Mouse (Mus musculus): ENCODE measurements at regions not wholly inside any gene's neighbourhood (a gene's known extent, or its start where the extent isn't known, plus 50 kb on each side); places are given as distances from the start of the nearest gene placed in this dataset.

DNA sequence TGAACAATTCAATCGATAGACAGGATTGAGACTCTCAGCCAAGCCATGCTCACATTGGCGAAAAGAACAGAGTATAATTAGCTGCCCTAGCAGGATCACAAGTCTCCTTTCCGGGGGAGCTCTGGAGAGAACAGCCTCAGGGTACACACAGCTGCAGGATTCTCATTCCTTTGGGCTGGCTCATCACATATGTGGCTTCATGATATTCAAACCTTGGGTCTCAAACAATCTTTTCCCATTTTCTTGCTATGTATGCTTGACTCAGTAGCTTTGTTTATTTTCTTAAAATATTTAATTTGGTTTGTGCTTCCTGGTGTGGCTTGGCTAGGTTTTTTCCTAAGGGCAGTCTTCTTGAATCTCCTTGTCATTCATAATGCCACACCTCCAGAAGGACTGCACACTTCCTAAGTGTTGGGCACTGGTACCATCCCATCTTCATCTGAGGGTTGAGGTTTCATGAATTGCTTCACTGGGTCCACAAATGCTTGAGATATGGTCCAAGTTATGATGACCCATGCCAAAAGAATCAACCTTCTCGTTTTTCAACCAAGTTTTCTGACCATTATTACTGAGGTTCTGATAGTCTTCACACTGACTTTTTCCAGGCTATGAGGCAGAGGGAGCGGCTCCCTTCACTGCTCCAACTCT is 269.4 kb downstream of the Osr1 start:
- no peak for DNase-seq (ENCODE audit: extremely low spot score in 1 of 2, low spot score in 2 of 2)
- intact Hi-C loops (cut with DNase I) = no loop called here

DNA sequence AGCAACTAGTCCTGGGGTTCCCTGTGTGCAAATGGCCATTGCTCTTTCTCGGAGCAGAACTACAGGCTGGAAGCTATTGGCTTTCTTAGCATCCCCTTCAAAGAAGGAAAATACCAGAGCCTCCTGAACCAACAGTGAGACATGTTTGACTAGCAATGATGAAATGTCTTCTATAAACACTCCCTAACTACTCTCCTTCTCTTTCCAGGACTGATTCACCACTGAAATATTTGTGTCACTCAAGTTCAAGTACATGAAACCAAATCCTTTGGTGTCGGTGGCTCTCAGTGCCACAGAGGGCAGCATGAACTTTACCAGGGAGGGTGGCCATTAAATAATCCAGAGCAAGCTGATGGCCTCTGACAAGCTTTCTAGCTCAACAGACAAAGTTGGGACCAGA is 270.0 kb downstream of the Osr1 start:
- DNase-seq (ENCODE audit: extremely low spot score in 1 of 2, low spot score in 2 of 2) = no peak
- intact Hi-C loops (cut with DNase I) = no loop called here

DNA sequence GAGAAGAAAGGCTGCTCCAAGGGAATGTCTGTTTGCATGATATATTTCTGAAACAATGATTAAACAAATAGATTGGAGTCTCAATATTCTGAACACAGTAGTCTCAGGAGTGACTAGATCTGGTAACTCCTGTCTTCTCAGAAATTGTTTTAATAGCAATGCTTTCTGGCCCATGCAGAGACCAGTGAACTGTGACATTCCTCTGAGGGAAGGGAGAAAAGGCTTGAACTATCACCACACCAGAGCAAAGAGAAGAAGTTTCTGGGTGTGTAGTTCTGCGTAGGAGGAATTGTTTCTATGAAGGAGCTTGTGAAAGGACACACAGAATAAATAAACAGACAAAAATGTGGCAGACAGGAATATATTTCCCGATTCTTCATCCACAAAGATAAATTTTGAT is 277.1 kb downstream of the Osr1 start:
- no peak for DNase-seq (ENCODE audit: extremely low spot score in 1 of 2, low spot score in 2 of 2)
- intact Hi-C loops (cut with DNase I) = no loop called here

DNA sequence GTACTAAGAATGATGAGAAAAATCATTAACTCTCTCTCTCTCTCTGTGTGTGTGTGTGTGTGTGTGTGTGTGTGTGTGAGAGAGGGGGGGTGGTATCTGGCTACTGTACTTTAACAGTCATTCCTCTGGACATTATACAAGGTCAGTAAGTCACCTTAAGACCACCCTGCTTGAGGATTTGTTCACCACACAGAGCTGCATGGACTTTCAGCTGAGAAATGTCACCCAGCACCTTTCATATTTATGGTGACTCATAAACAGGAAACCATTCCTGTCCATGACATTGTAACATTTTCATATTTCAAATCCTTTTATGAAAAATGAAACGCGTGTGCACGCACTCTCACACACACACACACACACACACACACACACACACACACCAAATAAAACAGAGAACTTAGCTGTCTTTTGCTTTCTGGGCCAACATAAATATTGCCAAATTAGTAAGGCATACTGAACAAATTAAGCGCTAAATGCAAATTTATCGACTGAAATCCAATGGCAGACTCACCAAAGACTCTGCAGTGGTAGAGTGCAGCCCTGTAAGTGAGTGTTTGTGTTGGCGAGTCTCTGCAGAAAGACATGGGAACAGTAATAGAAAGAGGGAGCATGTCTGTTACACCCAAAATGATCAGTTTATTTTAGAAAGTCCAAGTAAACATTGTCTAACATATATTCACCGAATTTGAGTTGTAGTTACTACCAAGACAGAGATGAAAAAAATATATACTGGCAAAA is 277.7 kb downstream of the Osr1 start:
- no peak for DNase-seq (ENCODE audit: extremely low spot score in 1 of 2, low spot score in 2 of 2)
- intact Hi-C loops (cut with DNase I) = no loop called here

DNA sequence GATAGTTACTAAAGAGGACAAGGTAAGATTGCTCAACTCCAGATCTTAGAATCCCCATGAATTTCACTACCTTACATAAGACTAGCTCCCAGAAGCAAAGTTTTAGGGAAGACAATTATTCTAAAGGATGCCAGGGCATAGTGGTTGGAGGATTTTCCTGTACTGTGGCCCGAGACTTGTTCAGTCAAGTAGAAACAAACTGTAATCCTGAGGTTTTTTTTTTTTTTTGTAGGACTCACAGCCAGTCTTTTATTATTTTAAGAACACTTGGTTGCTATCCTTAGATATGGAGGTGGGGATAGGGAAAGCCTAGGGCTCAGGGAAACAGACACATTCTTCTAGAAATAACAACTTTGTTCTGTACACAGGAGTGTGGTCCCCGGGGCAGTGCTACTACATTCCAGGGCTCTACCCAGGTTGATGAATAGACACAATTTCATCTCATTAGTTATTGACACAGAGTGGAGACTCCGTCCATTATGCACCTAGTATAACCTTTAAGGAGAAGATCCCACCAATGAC is 285.6 kb downstream of the Osr1 start:
- intact Hi-C loops (cut with DNase I) = no loop called here
- no peak for DNase-seq (ENCODE audit: extremely low spot score in 1 of 2, low spot score in 2 of 2)

DNA sequence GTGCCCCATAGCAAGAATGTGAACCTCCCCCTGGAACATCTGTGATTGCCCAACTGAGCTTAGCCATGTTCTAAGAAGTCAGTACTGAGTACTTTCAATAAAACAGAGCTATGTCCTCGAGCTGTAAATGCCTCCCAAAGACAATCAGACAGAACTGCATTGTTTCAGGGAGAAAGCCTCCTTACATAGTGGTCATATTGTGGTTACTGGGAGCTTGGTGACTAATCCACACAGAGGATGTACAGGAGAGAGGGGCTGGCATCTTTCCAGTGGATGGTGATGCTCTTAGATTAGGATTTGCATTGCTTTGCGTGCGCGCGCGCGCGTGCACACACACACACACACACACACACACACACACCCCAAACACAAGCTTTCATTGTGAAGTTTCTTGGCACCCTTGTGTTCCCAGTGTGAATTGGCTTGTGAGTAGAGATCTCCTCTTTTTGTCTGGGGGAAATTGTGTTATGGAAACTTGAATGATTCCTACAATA is 286.3 kb downstream of the Osr1 start:
- no peak for DNase-seq (ENCODE audit: extremely low spot score in 1 of 2, low spot score in 2 of 2)
- intact Hi-C loops (cut with DNase I) = no loop called here

DNA sequence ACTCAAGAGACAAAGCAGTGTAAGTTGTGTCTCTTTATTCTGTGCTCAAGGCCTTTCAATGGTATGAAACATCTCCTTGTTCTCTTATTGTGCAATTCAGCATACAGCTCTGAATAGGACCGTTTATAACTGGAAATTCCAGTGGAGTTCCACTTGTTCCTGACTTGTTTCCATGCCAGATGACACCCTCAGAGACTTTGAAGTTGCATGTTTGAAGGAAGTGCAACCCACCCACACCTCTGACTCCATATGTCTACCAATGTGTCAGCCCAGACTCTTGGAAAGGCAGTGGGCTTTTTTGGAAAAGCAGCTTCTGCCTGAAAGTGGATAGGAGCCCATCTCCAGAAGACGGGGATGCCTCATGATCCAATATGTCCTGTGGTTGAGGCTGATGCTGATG is 288.1 kb downstream of the Osr1 start:
- intact Hi-C loops (cut with DNase I) = no loop called here

DNA sequence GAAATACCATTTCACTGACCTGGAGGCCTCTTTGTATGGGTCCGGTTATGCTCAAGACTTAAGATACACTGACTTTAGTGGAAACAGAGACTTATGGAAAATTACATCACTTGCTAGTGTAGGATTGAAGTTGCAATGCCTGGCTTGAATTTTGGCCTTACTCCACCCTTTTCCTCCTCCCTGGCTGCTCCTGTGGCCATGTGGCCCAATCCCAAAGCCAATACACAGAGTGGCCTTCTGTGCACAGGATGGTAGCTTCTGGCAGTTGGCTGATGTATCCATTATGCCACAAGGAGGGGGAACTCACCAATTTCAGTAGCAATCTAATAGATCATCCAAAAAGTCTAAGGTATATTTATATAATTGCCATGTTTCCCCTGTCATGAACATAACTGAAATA is 292.4 kb downstream of the Osr1 start:
- DNase-seq (ENCODE audit: extremely low spot score in 1 of 2, low spot score in 2 of 2) = no peak
- intact Hi-C loops (cut with DNase I) = no loop called here

More for the DNA sequence above, 288.1 kb downstream of the Osr1 start:
- peak in 1 of 2 experiments; percentile 23 for DNase-seq (ENCODE audit: extremely low spot score in 1 of 2, low spot score in 2 of 2)

DNA sequence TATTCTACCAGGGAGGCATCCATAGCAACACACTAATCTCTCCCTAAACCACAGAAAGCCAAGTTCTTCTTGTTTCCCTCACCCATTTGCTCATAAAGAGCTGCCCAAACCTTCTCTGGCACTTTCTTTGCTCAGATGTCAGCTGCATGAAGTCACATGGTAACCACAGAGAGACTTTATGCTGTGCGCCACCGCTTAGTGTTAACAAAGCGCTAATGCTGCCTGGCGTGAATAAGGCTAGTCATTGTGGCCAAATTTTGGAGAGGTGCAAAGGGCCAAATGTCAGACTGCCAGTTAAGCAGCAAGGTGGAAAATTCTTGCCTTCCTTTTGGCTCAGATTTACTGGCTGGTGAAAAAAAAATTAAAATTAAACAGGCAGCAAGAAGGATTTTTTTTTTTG is 302.3 kb downstream of the Osr1 start:
- intact Hi-C loops (cut with DNase I) = no loop called here
- DNase-seq (ENCODE audit: extremely low spot score in 1 of 2, low spot score in 2 of 2) = peak in 1 of 2 experiments; percentile 14

DNA sequence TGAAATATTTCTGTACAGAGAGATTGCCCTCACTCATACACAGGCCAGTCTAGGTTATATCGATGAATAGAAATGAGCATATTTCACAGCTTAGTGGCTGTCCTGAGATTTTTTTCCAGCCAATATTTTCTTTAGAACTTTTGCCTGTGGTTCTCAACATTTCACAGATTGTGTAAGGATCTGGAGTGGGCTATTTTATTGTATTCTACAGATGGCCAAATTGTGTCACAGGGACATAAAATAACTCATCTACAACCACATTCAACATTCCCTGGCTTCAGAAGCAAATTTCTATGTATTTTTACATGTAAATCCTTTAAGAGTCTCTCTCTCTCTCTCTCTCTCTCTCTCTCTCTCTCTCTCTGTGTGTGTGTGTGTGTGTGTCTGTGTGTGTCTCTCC is 303.3 kb downstream of the Osr1 start:
- intact Hi-C loops (cut with DNase I) = no loop called here
- DNase-seq (ENCODE audit: extremely low spot score in 1 of 2, low spot score in 2 of 2) = no peak

DNA sequence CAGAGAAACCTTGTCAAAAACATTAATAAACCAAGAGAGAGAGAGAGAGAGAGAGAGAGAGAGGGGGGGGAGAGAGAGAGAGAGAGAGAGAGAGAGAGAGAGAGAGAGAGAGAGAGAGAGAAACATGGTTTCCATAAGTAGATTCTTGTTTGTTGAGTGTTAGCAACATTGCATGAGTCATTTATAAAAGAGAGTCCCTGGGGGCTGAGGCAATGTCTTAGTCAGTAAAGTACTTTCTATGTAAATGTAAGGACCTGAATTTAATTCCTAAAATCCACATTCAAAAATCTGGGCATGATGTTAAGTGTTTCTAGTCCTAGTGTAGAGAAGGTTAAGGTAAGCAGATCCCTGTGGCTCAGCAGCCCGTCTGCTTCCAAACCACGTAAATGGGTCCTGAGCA is 304.9 kb downstream of the Osr1 start:
- DNase-seq (ENCODE audit: extremely low spot score in 1 of 2, low spot score in 2 of 2) = no peak
- intact Hi-C loops (cut with DNase I) = no loop called here

DNA sequence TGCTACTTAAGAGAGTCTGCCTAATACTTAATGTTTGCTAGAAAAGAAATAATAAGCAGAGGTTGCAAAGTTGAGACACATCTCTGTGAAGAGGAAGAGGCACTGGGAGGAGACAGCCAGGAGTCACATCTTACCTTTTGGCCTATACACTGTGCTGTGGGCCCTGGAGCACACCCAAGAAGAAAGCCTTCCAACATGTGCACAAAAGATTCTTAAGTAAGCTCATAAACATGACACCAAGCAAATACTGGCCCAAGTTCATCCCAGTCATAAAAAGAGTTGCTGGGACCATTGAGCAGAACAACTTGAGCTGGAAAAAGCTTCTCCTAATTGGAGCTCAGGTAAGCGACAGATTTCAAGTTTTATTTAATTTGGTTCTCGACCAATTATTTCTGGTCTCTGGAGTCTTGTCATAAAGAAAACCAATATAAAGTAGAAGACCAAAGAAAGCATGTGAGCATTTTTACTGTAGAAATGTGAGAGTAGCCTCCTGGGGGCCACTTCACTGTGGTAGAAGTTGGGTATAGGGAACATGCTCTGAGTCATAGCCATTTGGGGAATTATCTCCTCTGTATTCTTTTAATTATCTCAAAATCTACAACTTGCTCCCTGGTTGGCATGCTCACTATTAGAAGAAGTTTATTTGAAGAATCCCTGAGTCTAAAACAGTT is 312.2 kb downstream of the Osr1 start:
- intact Hi-C loops (cut with DNase I) = no loop called here
- DNase-seq (ENCODE audit: extremely low spot score in 1 of 2, low spot score in 2 of 2) = no peak

DNA sequence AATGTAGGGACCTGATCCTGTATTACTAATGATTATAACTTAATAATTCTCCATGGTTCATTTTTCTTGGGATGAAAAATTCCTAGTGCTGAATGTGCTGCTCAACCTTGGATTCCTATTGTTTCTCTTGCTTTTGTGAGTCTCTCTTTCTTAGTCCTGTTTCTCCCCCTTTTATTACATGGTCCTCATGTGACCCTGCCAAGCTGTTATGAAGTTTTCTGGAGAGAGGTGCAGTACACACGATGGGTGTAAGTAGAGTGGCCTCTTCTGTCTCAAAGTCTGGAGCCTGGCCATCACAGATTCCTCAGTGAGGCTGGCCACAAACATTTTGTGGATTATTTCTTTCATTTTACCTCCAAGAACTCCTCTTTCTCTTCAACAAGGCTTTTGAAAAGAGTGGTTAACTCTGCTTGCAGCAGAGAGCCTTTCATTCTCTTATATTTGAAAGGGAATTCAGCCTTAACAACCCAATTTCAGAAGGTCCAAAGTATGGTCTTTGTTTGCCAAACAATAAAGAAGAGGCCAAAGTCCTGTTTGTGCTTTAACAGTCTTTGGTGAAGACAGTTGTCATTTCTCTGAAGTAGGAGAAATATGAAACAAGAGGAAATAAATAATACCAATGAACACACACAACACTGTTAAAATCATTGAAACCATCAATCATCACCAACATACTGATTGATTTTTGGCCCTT is 313.3 kb downstream of the Osr1 start:
- intact Hi-C loops (cut with DNase I) = no loop called here
- DNase-seq (ENCODE audit: extremely low spot score in 1 of 2, low spot score in 2 of 2) = no peak

DNA sequence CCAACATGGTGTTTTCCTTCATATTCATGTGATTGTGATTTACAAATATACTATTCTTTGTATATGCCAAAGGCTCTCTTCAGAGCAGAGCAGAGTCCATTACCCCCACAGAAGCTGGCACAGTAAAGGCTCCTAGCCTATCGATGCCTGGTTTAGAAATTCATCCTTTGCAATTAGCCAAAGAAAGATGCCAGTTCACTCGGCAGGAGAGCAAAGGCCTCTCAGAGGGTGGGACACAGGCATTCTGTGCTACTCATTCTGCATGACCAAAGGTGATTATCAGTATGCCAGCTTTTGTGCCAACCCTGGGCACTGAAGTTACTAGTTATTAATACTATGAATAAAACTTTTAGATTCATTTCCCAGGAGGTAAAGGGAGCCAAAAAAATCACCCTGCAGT is 324.6 kb downstream of the Osr1 start:
- intact Hi-C loops (cut with DNase I) = no loop called here
- no peak for DNase-seq (ENCODE audit: extremely low spot score in 1 of 2, low spot score in 2 of 2)

DNA sequence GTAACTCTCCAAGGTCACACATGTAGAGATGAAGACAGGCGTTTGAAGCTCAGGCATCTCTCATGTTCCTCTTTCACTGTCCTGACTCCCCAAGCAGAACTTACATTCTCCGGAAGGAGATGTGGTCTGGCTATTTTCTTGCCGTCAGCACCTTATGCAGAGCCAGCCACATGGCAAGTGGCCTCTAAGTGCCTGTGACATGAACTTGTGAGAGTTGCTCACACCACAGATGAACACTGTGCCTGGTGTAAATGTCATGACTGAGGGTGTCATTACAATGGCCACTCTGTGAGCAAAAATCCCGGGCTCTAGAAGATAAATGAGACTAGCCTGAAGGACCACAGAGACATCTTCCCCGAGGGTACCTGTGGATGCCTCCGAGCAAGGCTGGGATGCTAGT is 328.1 kb downstream of the Osr1 start:
- no peak for DNase-seq (ENCODE audit: extremely low spot score in 1 of 2, low spot score in 2 of 2)

DNA sequence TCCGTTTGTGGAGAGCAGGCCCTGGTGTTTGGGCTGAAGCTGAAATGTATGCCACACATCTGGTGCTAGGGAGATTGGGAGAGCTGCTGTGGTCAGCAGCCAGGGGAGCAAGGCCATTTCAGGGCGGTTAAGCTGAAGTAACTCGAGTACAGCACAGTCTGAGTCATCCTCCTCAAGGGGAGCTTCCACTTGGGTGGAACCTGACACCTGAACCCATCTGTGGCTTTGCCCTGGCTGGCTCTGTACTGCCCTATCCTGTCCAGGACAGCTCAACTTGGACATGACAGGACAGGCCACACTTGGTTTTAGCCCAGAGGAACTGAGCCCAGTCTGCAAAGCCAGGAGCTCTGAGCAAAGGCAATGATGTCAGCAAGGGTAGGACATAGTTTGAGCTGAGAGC is 328.5 kb downstream of the Osr1 start:
- intact Hi-C loops (cut with DNase I) = no loop called here
- no peak for DNase-seq (ENCODE audit: extremely low spot score in 1 of 2, low spot score in 2 of 2)

More for the DNA sequence above, 328.1 kb downstream of the Osr1 start:
- intact Hi-C loops (cut with DNase I) = no loop called here

DNA sequence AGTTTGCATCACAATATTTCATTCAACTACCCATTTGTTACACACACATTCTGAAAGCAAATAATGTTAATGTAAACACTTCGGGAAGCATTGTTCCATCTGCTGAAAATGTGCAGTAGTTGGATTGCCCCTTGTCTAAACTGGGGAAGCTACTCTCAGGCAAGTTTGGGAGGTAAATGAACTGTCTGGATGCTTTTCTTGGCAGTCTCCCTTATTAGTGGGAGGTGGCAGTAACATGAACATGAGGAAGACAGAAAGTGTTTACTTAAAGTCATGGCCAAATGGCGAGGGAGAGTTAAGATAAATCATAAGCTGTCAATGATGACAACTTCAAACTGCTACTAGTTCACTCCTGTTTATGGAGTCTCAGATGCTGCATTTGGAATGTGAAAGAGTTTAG is 332.0 kb downstream of the Osr1 start:
- DNase-seq (ENCODE audit: extremely low spot score in 1 of 2, low spot score in 2 of 2) = no peak

DNA sequence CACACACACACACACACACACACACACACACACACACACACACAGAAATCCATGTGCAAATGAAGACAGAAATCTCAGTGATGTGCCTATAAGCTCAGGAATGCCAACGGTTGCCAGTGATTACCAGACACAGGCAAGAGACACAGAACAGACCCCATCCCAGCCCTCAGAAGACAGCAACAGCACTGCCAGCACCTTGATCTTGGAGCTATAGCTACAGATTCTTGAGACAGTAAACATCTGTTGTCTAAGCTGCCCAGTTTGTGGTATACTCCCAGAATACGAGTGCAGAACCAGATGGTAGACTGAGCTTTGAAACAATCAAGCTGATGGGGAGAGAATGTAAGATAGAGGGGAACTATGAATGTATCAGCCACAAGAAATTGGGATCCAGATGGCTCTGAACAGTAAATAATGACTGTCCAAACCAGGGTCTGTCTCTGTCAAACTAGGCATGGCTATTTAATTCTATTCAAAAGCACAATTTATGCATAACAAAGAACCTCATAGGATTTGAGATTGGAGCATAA is 333.9 kb downstream of the Osr1 start:
- DNase-seq (ENCODE audit: extremely low spot score in 1 of 2, low spot score in 2 of 2) = no peak
- intact Hi-C loops (cut with DNase I) = no loop called here

More for the DNA sequence above, 332.0 kb downstream of the Osr1 start:
- intact Hi-C loops (cut with DNase I) = no loop called here

DNA sequence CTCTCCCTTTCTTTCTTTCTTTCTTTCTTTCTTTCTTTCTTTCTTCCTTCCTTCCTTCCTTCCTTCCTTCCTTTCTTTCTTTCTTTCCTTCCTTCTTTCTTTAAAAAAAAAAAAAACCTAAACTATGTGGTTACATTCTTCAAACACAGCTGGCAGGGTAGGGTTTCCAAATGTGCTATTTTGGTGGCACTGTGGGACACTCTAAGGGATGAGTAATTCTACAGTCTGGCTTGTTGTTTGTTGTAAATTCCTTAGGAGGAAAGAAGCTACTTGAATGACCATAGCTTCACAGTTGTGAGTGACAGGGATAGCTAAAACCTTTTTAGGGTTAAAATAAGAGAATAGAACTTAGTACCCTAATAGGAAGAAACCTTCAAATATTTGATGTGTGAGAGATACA is 342.4 kb downstream of the Osr1 start:
- intact Hi-C loops (cut with DNase I) = no loop called here
- no peak for DNase-seq (ENCODE audit: extremely low spot score in 1 of 2, low spot score in 2 of 2)

All from left cerebral cortex, postnatal 10 days (tissue).